Mouse (Mus musculus) limb, embryonic 14.5 days (tissue): Measurements from ENCODE around the gene Pxylp1. TPM values are rescaled to one million over a fixed set of nuclear protein-coding genes. Genes with fewer than 3 reads are reported as not detected.
A peak's percentile ranks its signal among the peaks of the same experiment; 100 is the strongest.

Source experiments
- ATAC-seq: fragments of 200-750 bp; cut with Nextera tagmentation; 2 replicates; pipeline ENCODE4 v1.8.0; 2017; ENCODE audit warnings: low read depth, moderate number of reproducible peaks, moderate TSS enrichment; ENCODE audit not compliant: low FRiP score
- DNase-seq: peaks from one replicate; pipeline ENCODE4 v3.0.0-alpha.2; 2015; ENCODE audit warnings: low spot score
- H3K27ac ChIP-seq: fragments of 300-500 bp; sonication (generic); replicated peaks from 2 replicates; pipeline ENCODE4 v1.5.1; 2014; ENCODE audit warnings: low read depth, mild to moderate bottlenecking, low read length, moderate library complexity, mixed read lengths
- H3K27me3 ChIP-seq: fragments of 300-500 bp; sonication (generic); 2 replicates; pipeline ENCODE4 v1.6.1; 2014; ENCODE audit warnings: low read length, mixed read lengths; ENCODE audit not compliant: control insufficient read depth, insufficient read depth
- H3K36me3 ChIP-seq: fragments of 300-500 bp; sonication (generic); 2 replicates; pipeline ENCODE4 v1.6.1; 2014; ENCODE audit warnings: mild to moderate bottlenecking, low read length, moderate library complexity, mixed read lengths; ENCODE audit not compliant: control insufficient read depth, insufficient read depth
- H3K4me1 ChIP-seq: fragments of 300-500 bp; sonication (generic); 2 replicates; pipeline ENCODE4 v1.6.1; 2014; ENCODE audit warnings: antibody characterized with exemption, low read length, mixed read lengths; ENCODE audit not compliant: control insufficient read depth, insufficient read depth
- H3K4me2 ChIP-seq: fragments of 300-500 bp; sonication (generic); replicated peaks from 2 replicates; pipeline ENCODE4 v1.6.1; 2014; ENCODE audit warnings: low read depth, mild to moderate bottlenecking, low read length, moderate library complexity; ENCODE audit not compliant: severe bottlenecking
- H3K4me3 ChIP-seq: fragments of 300-500 bp; sonication (generic); replicated peaks from 2 replicates; pipeline ENCODE4 v1.5.1; 2014; ENCODE audit warnings: low read length
- H3K9ac ChIP-seq: fragments of 300-500 bp; sonication (generic); 2 replicates; pipeline ENCODE4 v1.6.1; 2014; ENCODE audit warnings: mild to moderate bottlenecking, low read depth, low read length, moderate library complexity; ENCODE audit not compliant: severe bottlenecking
- H3K9me3 ChIP-seq: fragments of 300-500 bp; sonication (generic); 2 replicates; pipeline ENCODE4 v1.6.1; 2016; ENCODE audit warnings: low read length; ENCODE audit not compliant: control insufficient read depth
- POLR2A ChIP-seq: fragments of 200-500 bp; IDR thresholded peaks from 2 replicates; pipeline ENCODE4 v1.8.0; 2012; ENCODE audit warnings: inconsistent platforms, mild to moderate bottlenecking, moderate library complexity, borderline replicate concordance; ENCODE audit not compliant: insufficient read depth, insufficient read length; ENCODE audit errors: extremely low read depth
- WGBS: fragments of 180-500 bp; shearing (Covaris S2); extraction: QIAGEN DNeasy Blood & Tissue Kit; methylation state at CpG from one replicate; pipeline ENCODE4 v1.1.7; 2014; 5-methylcytosine and 5-hydroxymethylcytosine counted together
- polyA plus RNA-seq, 2 experiments: library from polyadenylated mRNA; depleted of rRNA in 1 of 2; stranded (reverse) in 1 of 2; unstranded in 1 of 2; fragments of >200 nt; fragmentation: Nextera tagmentation in 1 of 2; extraction: Ambion mirVana in 1 of 2; gene quantifications; 2 replicates each; pipeline versions ENCODE4 v1.2.1 to v1.2.3; 2012 to 2014

Pxylp1 gene
- polyA plus RNA-seq, 2 experiments = 26.0 to 29.3 TPM

GRCm38 (mm10) chr9:96824026-96824425 lies 68.4 kb downstream of the Pxylp1 start:
- Histone ChIP-seq H3K27me3 (no peaks in the 10 kb centered on the region), H3K4me2 (no peak overlapping the region), H3K9ac (no peak overlapping the region), H3K9me3 (no peaks in the 10 kb centered on the region), H3K4me1 (0 out of 2 replicates have a peak, but pooled peaks cover 2% of the 10 kb centered on the region), H3K36me3 (peaks cover 8% of the 10 kb centered on the region), H3K27ac (no peak overlapping the region), H3K4me3 (no peak overlapping the region)
- no peak; the same call in 1 of the 2 replicates for ATAC-seq
- DNase-seq = no peak
- 63% methylated on average over 12 of the region's 12 CpGs for WGBS
- TF ChIP-seq POLR2A = no peak

GRCm38 (mm10) chr9:96823541-96823940 lies 68.9 kb downstream of the Pxylp1 start:
- 29% methylated on average over 5 of the region's 5 CpGs for WGBS
- DNase-seq (peak; percentile 34), ATAC-seq (no peak)

GRCm38 (mm10) chr9:96823005-96823404 lies 69.5 kb downstream of the Pxylp1 start:
- H3K4me1 ChIP-seq = 0 out of 2 replicates have a peak, but pooled peaks cover 2% of the 10 kb centered on the region
- H3K27ac ChIP-seq = no peak overlapping the region
- no peak overlapping the region for H3K9ac ChIP-seq
- no peak overlapping the region for H3K4me3 ChIP-seq
- ATAC-seq (no peak), DNase-seq (no peak)
- TF ChIP-seq POLR2A = no peak
- WGBS = 82% methylated on average over 9 of the region's 9 CpGs
- no peaks in the 10 kb centered on the region for H3K9me3 ChIP-seq
- H3K4me2 ChIP-seq = no peak overlapping the region
- H3K27me3 ChIP-seq = no peaks in the 10 kb centered on the region
- peaks cover 8% of the 10 kb centered on the region for H3K36me3 ChIP-seq

More at GRCm38 (mm10) chr9:96823541-96823940, 68.9 kb downstream of the Pxylp1 start:
- Histone ChIP-seq H3K4me1 (0 out of 2 replicates have a peak, but pooled peaks cover 2% of the 10 kb centered on the region), H3K9ac (no peak overlapping the region), H3K27me3 (no peaks in the 10 kb centered on the region), H3K4me3 (no peak overlapping the region), H3K9me3 (no peaks in the 10 kb centered on the region), H3K4me2 (no peak overlapping the region), H3K27ac (no peak overlapping the region), H3K36me3 (peaks cover 8% of the 10 kb centered on the region)
- no peak for TF ChIP-seq POLR2A

GRCm38 (mm10) chr9:96818822-96819481 lies 73.5 kb downstream of the Pxylp1 start:
- H3K4me1 ChIP-seq = no peaks in the 10 kb centered on the region
- WGBS = 64% methylated on average over 11 of the region's 11 CpGs

GRCm38 (mm10) chr9:96818128-96818821 lies 74.2 kb downstream of the Pxylp1 start:
- Histone ChIP-seq H3K9ac (no peak overlapping the region), H3K4me2 (no peak overlapping the region), H3K4me3 (no peak overlapping the region), H3K36me3 (no peaks in the 10 kb centered on the region), H3K27ac (no peak overlapping the region), H3K4me1 (no peaks in the 10 kb centered on the region), H3K27me3 (no peaks in the 10 kb centered on the region), H3K9me3 (no peaks in the 10 kb centered on the region)
- TF ChIP-seq POLR2A = no peak
- peak; percentile 95 for DNase-seq
- peak; percentile 78; the same call in 1 of the 2 replicates for ATAC-seq
- 30% methylated on average over 7 of the region's 7 CpGs for WGBS

More at GRCm38 (mm10) chr9:96818822-96819481, 73.5 kb downstream of the Pxylp1 start:
- H3K36me3 ChIP-seq = no peaks in the 10 kb centered on the region
- no peak overlapping the region for H3K4me2 ChIP-seq
- DNase-seq (no peak), ATAC-seq (0 out of 2 replicates have a peak, but pooled peaks have one; percentile 38)
- H3K4me3 ChIP-seq = no peak overlapping the region
- H3K27me3 ChIP-seq = no peaks in the 10 kb centered on the region
- TF ChIP-seq POLR2A = no peak
- no peak overlapping the region for H3K9ac ChIP-seq
- no peak overlapping the region for H3K27ac ChIP-seq
- H3K9me3 ChIP-seq = no peaks in the 10 kb centered on the region
